Mouse (Mus musculus): Measurements from ENCODE around the gene Fbxl22.

Gene Fbxl22

DNA sequence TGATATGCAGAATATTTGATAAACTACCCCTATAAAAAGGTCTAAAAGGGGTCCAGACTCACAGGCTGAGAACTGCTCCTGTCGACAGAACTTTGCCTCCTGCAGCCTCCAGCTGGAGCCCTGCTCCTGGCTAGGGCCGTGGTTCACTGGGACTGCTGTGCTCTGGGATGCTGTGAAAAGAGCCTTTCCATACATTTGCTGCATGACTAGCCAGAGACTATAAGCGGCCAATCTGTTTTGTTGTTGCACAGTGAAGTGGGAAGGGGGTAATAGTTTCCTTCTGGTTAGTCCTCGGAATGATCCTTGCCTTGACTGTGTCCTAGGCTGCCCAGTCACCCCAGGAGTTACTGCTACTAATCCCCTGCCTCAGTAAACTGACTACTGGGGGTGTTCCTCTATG is 8.4 kb downstream of the Fbxl22 start:
- peak; percentile 19 for DNase-seq

GRCm38 (mm10) chr9:66505141-66505917 is 9.1 kb downstream of the Fbxl22 start:
- peak; percentile 73 for DNase-seq

GRCm38 (mm10) chr9:66504518-66504917 is 9.9 kb downstream of the Fbxl22 start:
- DNase-seq: no peak

GRCm38 (mm10) chr9:66503879-66504411 is 10.4 kb downstream of the Fbxl22 start:
- peak; percentile 62 for DNase-seq

GRCm38 (mm10) chr9:66501248-66501647 is 13.1 kb downstream of the Fbxl22 start:
- peak; percentile 13 for DNase-seq

DNA sequence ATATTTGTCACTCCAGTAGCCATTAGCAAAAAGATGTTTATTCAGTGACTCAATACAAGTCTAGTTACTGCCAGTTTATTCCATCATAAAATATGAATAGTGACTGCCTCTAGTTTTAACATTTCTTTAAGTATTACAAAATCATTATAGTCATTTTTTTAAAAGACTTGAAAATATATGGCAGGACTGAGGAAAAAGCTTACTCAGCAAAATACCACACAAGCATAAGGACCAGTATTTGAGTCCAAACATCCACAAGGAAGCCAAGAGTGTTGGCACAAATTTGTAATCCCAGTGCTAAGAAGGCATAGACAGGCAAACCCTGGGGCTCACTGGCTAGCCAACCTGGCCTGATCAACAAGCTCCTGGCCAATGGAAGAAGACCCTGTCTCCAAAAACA is 20.4 kb downstream of the Fbxl22 start:
- no peak for DNase-seq

GRCm38 (mm10) chr9:66492361-66492760 is 22.0 kb downstream of the Fbxl22 start:
- DNase-seq: no peak

- no peak for DNase-seq
Observed at GRCm38 (mm10) chr9:66488786-66489185, 25.6 kb downstream of the Fbxl22 start.

GRCm38 (mm10) chr9:66483429-66483828 is 31.0 kb downstream of the Fbxl22 start:
- DNase-seq: no peak

DNA sequence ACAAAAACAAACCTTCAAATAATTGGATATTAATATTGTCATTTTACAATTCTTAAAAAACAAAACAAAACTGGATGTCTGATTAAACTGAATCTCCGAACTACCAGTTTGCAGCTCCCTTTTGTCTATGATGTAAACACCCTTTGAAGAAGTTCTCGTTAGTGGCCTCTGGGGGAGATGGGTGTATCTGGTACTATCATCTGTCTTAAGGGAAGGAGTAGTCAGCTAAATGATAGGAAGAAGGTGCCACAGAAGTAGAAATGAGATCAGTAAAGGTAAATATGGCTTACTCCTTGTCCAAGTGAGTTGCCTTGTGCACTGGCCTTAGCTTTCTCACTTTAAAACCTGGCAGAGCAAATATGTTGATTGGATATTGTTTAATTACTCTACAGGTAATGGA is 36.6 kb downstream of the Fbxl22 start:
- no peak for DNase-seq

DNA sequence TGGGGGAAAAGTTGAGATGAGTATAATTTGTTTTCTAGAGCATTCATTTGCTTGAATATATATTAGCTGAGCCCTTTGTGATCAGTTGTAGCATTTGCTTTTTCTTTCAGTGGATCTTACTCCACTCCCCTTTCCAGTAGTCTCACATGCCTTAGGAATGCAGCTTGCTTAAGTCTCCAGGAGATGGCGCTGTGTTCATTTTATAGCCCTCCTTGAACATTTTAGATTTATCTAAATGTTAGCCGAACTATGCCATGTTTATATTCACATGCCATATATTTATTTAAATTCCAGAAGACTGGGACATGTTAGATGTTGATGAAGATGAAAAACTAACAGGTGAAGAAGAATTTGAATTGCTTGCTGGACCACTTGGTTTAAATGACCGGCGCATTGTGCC is 49.3 kb downstream of the Fbxl22 start:
- peak; percentile 65 for DNase-seq

Measured in thymus, postnatal 4 days (tissue).